Mouse (Mus musculus) telencephalon, adult 2 months (tissue): ENCODE results near the gene 4930470P17Rik.
A peak's percentile ranks its signal among the peaks of the same experiment; 100 is the strongest.
"Not testable (repeated sequence)": the region's sequence is repeated elsewhere in the genome, so short reads cannot be mapped to it uniquely, and the experiment has no call there.

Experiments
- DNase-seq: peaks from one replicate; pipeline ENCODE4 v3.0.0-alpha.2; 2011; ENCODE audit warnings: low read depth, low spot score

The 4930470P17Rik gene

GRCm38 (mm10) chr2:170601917-170602316 lies at the start of gene 4930470P17Rik:
4930470P17Rik (minus strand) TSS chr2:170602017.
- DNase-seq, result no peak

GRCm38 (mm10) chr2:170651483-170651882 lies 49.7 kb upstream of the 4930470P17Rik start:
- no peak for DNase-seq

- peak; percentile 52 for DNase-seq
Observed at GRCm38 (mm10) chr2:170648542-170648941, 46.7 kb upstream of the 4930470P17Rik start.

- no peak for DNase-seq
Observed at GRCm38 (mm10) chr2:170646201-170646600, 44.4 kb upstream of the 4930470P17Rik start.

GRCm38 (mm10) chr2:170642338-170642806 lies 40.6 kb upstream of the 4930470P17Rik start:
- no peak for DNase-seq

GRCm38 (mm10) chr2:170640281-170640680 lies 38.5 kb upstream of the 4930470P17Rik start:
- DNase-seq, result no peak

- no peak for DNase-seq
Observed at GRCm38 (mm10) chr2:170638746-170639145, 36.9 kb upstream of the 4930470P17Rik start.

GRCm38 (mm10) chr2:170632998-170633622 lies 31.3 kb upstream of the 4930470P17Rik start:
- no peak for DNase-seq

GRCm38 (mm10) chr2:170632386-170632785 lies 30.6 kb upstream of the 4930470P17Rik start:
- DNase-seq, result no peak

GRCm38 (mm10) chr2:170631375-170631774 lies 29.6 kb upstream of the 4930470P17Rik start:
- no peak for DNase-seq

GRCm38 (mm10) chr2:170630553-170630952 lies 28.7 kb upstream of the 4930470P17Rik start:
- no peak for DNase-seq

- DNase-seq, result not testable (repeated sequence)
Observed at GRCm38 (mm10) chr2:170627991-170628390, 26.2 kb upstream of the 4930470P17Rik start.

GRCm38 (mm10) chr2:170624201-170624880 lies 22.5 kb upstream of the 4930470P17Rik start:
- DNase-seq, result not testable (repeated sequence)

- DNase-seq, result no peak
Observed at GRCm38 (mm10) chr2:170622985-170623384, 21.2 kb upstream of the 4930470P17Rik start.

- DNase-seq, result no peak
Observed at GRCm38 (mm10) chr2:170618862-170619492, 17.2 kb upstream of the 4930470P17Rik start.

- DNase-seq, result not testable (repeated sequence)
Observed at GRCm38 (mm10) chr2:170611794-170612193, 10.0 kb upstream of the 4930470P17Rik start.

- no peak for DNase-seq
Observed at GRCm38 (mm10) chr2:170601171-170601570, 646 bp downstream of the 4930470P17Rik start.

- DNase-seq, result no peak
Observed at GRCm38 (mm10) chr2:170597586-170597985, 4.2 kb downstream of the 4930470P17Rik start.

- DNase-seq, result peak; percentile 39
Observed at GRCm38 (mm10) chr2:170596726-170597125, 5.1 kb downstream of the 4930470P17Rik start.

GRCm38 (mm10) chr2:170592161-170592560 lies 9.7 kb downstream of the 4930470P17Rik start:
- no peak for DNase-seq

- DNase-seq, result no peak
Observed at GRCm38 (mm10) chr2:170588369-170588900, 13.4 kb downstream of the 4930470P17Rik start.

- DNase-seq, result no peak
Observed at GRCm38 (mm10) chr2:170584678-170585077, 17.1 kb downstream of the 4930470P17Rik start.
